Mouse (Mus musculus) stomach, embryonic 14.5 days (tissue): Measurements from ENCODE around the gene Hip1r. TPM values are rescaled to one million over a fixed set of nuclear protein-coding genes. Genes with fewer than 3 reads are reported as not detected.
A peak's percentile ranks its signal among the peaks of the same experiment; 100 is the strongest.

Experiments
- ATAC-seq: fragments of 200-750 bp; cut with Nextera tagmentation; 2 replicates; pipeline ENCODE4 v1.8.0; 2017; ENCODE audit warnings: low read depth, moderate TSS enrichment; ENCODE audit not compliant: insufficient number of reproducible peaks, insufficient read depth, low FRiP score
- H3K27ac ChIP-seq: fragments of 300-500 bp; sonication (generic); 2 replicates; pipeline ENCODE4 v1.5.1; 2014; ENCODE audit warnings: mild to moderate bottlenecking, low read length, moderate library complexity, mixed read lengths
- H3K27me3 ChIP-seq: fragments of 300-500 bp; sonication (generic); 2 replicates; pipeline ENCODE4 v1.6.1; 2014; ENCODE audit warnings: low read length, control low read depth, mixed read lengths; ENCODE audit not compliant: control insufficient read depth, insufficient read depth
- H3K36me3 ChIP-seq: fragments of 300-500 bp; sonication (generic); 2 replicates; pipeline ENCODE4 v1.6.1; 2014; ENCODE audit warnings: mild to moderate bottlenecking, control low read depth, low read length, moderate library complexity, mixed read lengths; ENCODE audit not compliant: control insufficient read depth, insufficient read depth
- H3K4me1 ChIP-seq: fragments of 300-500 bp; sonication (generic); 2 replicates; pipeline ENCODE4 v1.6.1; 2014; ENCODE audit warnings: low read length, control low read depth, mixed read lengths; ENCODE audit not compliant: control insufficient read depth, insufficient read depth
- H3K4me2 ChIP-seq: fragments of 300-500 bp; sonication (generic); replicated peaks from 2 replicates; pipeline ENCODE4 v1.6.1; 2014; ENCODE audit warnings: low read depth, low read length, control low read depth
- H3K4me3 ChIP-seq: fragments of 300-500 bp; sonication (generic); 2 replicates; pipeline ENCODE4 v1.5.1; 2014; ENCODE audit warnings: low read depth, low read length, control low read depth
- H3K9ac ChIP-seq: fragments of 300-500 bp; sonication (generic); replicated peaks from 2 replicates; pipeline ENCODE4 v1.6.1; 2014; ENCODE audit warnings: low read depth, mild to moderate bottlenecking, control low read depth, low read length, moderate library complexity, mixed read lengths
- H3K9me3 ChIP-seq: fragments of 300-500 bp; sonication (generic); 2 replicates; pipeline ENCODE4 v1.6.1; 2016; ENCODE audit warnings: low read depth, low read length, control low read depth; ENCODE audit not compliant: control insufficient read depth
- WGBS: fragments of 180-500 bp; shearing (Covaris S2); extraction: QIAGEN DNeasy Blood & Tissue Kit; methylation state at CpG from one replicate; pipeline ENCODE4 v1.1.7; 2014; 5-methylcytosine and 5-hydroxymethylcytosine counted together
- polyA plus RNA-seq: library from polyadenylated mRNA; unstranded; fragments of >200 nt; fragmentation: Nextera tagmentation; extraction: Ambion mirVana; gene quantifications from 2 replicates; pipeline ENCODE4 v1.2.1, GENCODE M21; 2014

Gene Hip1r
- polyA plus RNA-seq, 1 experiment from 2014 or later, result 16.9 TPM

DNA sequence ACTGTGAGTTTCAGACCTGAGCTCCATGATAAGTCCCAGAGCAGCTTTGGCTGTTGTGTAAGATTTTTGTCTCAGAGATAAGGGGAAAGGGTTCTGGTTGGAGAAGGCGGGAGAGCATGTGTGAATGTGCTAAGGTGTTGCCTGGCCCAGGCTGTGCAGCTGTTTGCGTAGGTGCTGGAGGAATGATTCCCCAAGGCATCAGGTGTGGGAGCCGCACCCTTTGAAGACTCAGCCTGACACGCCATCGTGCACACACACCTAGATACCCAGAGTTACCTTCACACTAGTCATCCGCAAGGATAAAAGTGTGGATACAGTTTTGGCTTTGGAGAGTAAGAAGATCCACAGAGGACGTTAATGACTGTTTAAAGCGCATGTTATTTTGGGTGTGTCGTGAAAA is 62.0 kb downstream of the Hip1r start:
- ATAC-seq, result no peak
- Histone ChIP-seq H3K4me3 (no peak overlapping the region), H3K27me3 (no peaks in the 10 kb centered on the region), H3K36me3 (no peaks in the 10 kb centered on the region), H3K27ac (no peak overlapping the region), H3K9me3 (no peaks in the 10 kb centered on the region), H3K4me2 (no peak overlapping the region), H3K9ac (no peak overlapping the region), H3K4me1 (peaks cover 7% of the 10 kb centered on the region)
- 79% methylated on average over 9 of the region's 9 CpGs for WGBS

DNA sequence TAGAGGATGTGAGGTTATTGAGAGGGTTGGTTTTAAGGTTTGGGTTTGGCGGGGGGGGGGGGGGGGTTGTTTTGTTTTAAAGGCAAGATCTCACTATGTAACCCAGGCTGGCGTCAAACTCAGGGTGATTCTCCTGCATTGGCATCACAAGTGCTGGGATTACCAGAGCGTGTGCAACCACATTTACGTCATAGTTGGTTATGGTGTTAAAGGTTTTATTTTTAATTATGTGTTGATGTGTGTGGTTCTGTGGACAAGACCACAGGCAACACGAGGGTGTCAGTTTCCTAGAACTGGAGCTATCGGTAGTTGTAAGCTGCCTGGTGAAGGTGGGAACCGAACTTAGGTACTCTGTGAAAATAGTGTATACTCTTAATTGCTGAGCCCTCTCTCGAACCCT is 62.4 kb downstream of the Hip1r start:
- Histone ChIP-seq H3K9me3 (no peaks in the 10 kb centered on the region), H3K36me3 (no peaks in the 10 kb centered on the region), H3K9ac (no peak overlapping the region), H3K27me3 (no peaks in the 10 kb centered on the region), H3K4me1 (peaks cover 3% of the 10 kb centered on the region), H3K27ac (no peak overlapping the region), H3K4me3 (no peak overlapping the region), H3K4me2 (no peak overlapping the region)
- no peak for ATAC-seq
- 72% methylated on average over 8 of the region's 8 CpGs for WGBS

DNA sequence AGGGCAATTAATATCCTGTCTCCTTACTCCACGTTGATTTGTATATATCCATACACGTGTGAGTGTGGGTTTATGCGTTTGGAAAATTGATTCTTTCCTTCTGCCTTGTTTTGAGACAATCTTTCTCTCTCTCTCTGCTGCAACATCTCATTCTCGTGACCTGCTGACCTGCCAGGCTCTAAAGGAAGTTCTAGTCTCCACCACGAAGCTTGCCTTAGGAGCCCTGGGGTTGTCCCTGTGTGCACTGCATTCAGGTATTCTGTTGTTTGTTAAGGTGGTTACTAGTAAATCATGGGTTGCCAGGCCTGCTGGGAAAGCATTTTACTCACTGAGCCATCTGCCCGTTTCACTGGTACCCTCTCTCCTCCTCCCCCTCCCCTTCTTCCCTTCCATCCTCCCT is 62.9 kb downstream of the Hip1r start:
- Histone ChIP-seq H3K36me3 (no peaks in the 10 kb centered on the region), H3K27ac (no peak overlapping the region), H3K27me3 (no peaks in the 10 kb centered on the region), H3K9ac (no peak overlapping the region), H3K4me2 (no peak overlapping the region), H3K9me3 (no peaks in the 10 kb centered on the region), H3K4me3 (no peak overlapping the region), H3K4me1 (no peaks in the 10 kb centered on the region)
- WGBS, result 22% methylated on average over 6 of the region's 6 CpGs
- no peak for ATAC-seq

DNA sequence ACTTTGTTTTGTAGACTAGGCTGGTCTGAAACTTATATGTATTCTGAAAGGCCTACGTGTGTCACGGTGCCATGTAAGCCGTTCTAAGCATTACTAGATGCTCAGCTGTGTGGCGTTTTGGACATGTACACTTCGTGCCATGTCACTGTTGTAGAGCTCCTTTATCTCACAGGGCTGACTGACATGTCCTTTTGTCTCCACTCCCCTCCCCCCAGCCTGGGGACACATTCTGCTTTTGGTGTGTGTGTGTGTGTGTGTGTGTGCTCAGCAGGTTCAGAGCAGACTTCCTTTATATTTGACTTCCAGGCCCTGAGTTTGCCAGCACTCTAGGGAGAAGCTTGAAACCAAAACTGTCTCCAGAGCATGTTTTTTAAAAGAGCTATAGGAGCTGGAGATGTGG is 63.4 kb downstream of the Hip1r start:
- H3K9ac ChIP-seq, result no peak overlapping the region
- H3K4me3 ChIP-seq, result no peak overlapping the region
- no peaks in the 10 kb centered on the region for H3K9me3 ChIP-seq
- H3K27ac ChIP-seq, result no peak overlapping the region
- no peak for ATAC-seq
- no peaks in the 10 kb centered on the region for H3K27me3 ChIP-seq
- 60% methylated on average over 5 of the region's 5 CpGs for WGBS
- no peaks in the 10 kb centered on the region for H3K4me1 ChIP-seq
- H3K4me2 ChIP-seq, result no peak overlapping the region
- no peaks in the 10 kb centered on the region for H3K36me3 ChIP-seq

- no peaks in the 10 kb centered on the region for H3K4me1 ChIP-seq
- WGBS, result 83% methylated on average over 6 of the region's 6 CpGs
- no peak for ATAC-seq
- H3K27ac ChIP-seq, result no peak overlapping the region
- H3K27me3 ChIP-seq, result no peaks in the 10 kb centered on the region
- no peak overlapping the region for H3K4me3 ChIP-seq
- H3K9me3 ChIP-seq, result no peaks in the 10 kb centered on the region
- no peak overlapping the region for H3K4me2 ChIP-seq
- H3K36me3 ChIP-seq, result no peaks in the 10 kb centered on the region
- no peak overlapping the region for H3K9ac ChIP-seq
Measured at GRCm38 (mm10) chr5:124039602-124040001, 66.2 kb downstream of the Hip1r start.

- no peak overlapping the region for H3K4me3 ChIP-seq
- no peaks in the 10 kb centered on the region for H3K9me3 ChIP-seq
- H3K36me3 ChIP-seq, result no peaks in the 10 kb centered on the region
- no peak overlapping the region for H3K4me2 ChIP-seq
- H3K9ac ChIP-seq, result no peak overlapping the region
- no peak overlapping the region for H3K27ac ChIP-seq
- H3K4me1 ChIP-seq, result peaks cover 4% of the 10 kb centered on the region; the same call in 1 of the 2 replicates
- ATAC-seq, result no peak
- H3K27me3 ChIP-seq, result no peaks in the 10 kb centered on the region
- WGBS, result 68% methylated on average over 9 of the region's 9 CpGs
Measured at GRCm38 (mm10) chr5:124041097-124041496, 67.7 kb downstream of the Hip1r start.

GRCm38 (mm10) chr5:124043212-124043978 is 70.0 kb downstream of the Hip1r start:
- Histone ChIP-seq H3K4me3 (no peak overlapping the region), H3K4me1 (peaks cover 4% of the 10 kb centered on the region; the same call in 1 of the 2 replicates), H3K27me3 (no peaks in the 10 kb centered on the region), H3K4me2 (no peak overlapping the region), H3K9me3 (no peaks in the 10 kb centered on the region), H3K36me3 (no peaks in the 10 kb centered on the region), H3K27ac (peak overlapping the region; percentile 63), H3K9ac (no peak overlapping the region)
- 60% methylated on average over 10 of the region's 10 CpGs for WGBS
- ATAC-seq, result peak; percentile 60

GRCm38 (mm10) chr5:124043999-124044398 is 70.6 kb downstream of the Hip1r start:
- H3K27ac ChIP-seq, result peak overlapping the region; percentile 63; the same call in 1 of the 2 replicates
- no peak overlapping the region for H3K9ac ChIP-seq

More at GRCm38 (mm10) chr5:124043999-124044398, 70.6 kb downstream of the Hip1r start:
- no peak for ATAC-seq
- H3K4me1 ChIP-seq, result peaks cover 4% of the 10 kb centered on the region; the same call in 1 of the 2 replicates
- H3K36me3 ChIP-seq, result no peaks in the 10 kb centered on the region
- no peak overlapping the region for H3K4me2 ChIP-seq
- H3K9me3 ChIP-seq, result no peaks in the 10 kb centered on the region
- H3K27me3 ChIP-seq, result no peaks in the 10 kb centered on the region
- WGBS, result 86% methylated on average over 5 of the region's 5 CpGs
- H3K4me3 ChIP-seq, result no peak overlapping the region
